Mouse (Mus musculus) liver, adult 2 months (tissue): Measurements from ENCODE around the gene Gm45208. TPM values are rescaled to one million over a fixed set of nuclear protein-coding genes. Genes with fewer than 3 reads are reported as not detected.
A peak's percentile ranks its signal among the peaks of the same experiment; 100 is the strongest.

ENCODE experiments used
- DNase-seq: peaks from one replicate; pipeline ENCODE4 v3.0.0-alpha.2; 2011; ENCODE audit warnings: low read depth, low spot score; ENCODE audit errors: extremely low read depth
- H3K27ac ChIP-seq: fragments of 200-500 bp; replicated peaks from 2 replicates; pipeline ENCODE4 v1.5.1; 2012; ENCODE audit warnings: low read depth, mild to moderate bottlenecking, control low read depth, inconsistent platforms, low read length; ENCODE audit not compliant: insufficient read depth
- H3K27me3 ChIP-seq: fragments of 200-500 bp; 2 replicates; pipeline ENCODE4 v1.6.1; 2012; ENCODE audit warnings: mild to moderate bottlenecking, moderate library complexity, low read length, inconsistent platforms; ENCODE audit not compliant: control insufficient read depth, insufficient read depth
- H3K36me3 ChIP-seq: fragments of 200-500 bp; 2 replicates; pipeline ENCODE4 v1.6.1; 2012; ENCODE audit warnings: low read length, inconsistent platforms; ENCODE audit not compliant: control insufficient read depth, insufficient read depth
- H3K4me1 ChIP-seq: fragments of 200-500 bp; 2 replicates; pipeline ENCODE4 v1.6.1; 2011; ENCODE audit warnings: low read length; ENCODE audit not compliant: control insufficient read depth, insufficient read depth
- H3K4me3 ChIP-seq: fragments of 200-500 bp; 2 replicates; pipeline ENCODE4 v1.5.1; 2011; ENCODE audit warnings: low read depth, mild to moderate bottlenecking, control low read depth, low read length, moderate library complexity; ENCODE audit not compliant: insufficient read depth
- H3K79me2 ChIP-seq: fragments of 200-500 bp; 2 replicates; pipeline ENCODE4 v1.6.1; 2012; ENCODE audit warnings: inconsistent platforms, mild to moderate bottlenecking, low read length, moderate library complexity; ENCODE audit not compliant: control insufficient read depth, insufficient read depth
- H3K9ac ChIP-seq: fragments of 200-500 bp; 2 replicates; pipeline ENCODE4 v1.6.1; 2012; ENCODE audit warnings: low read depth, mild to moderate bottlenecking, control low read depth, inconsistent platforms, low read length
- CTCF ChIP-seq: fragments of 200-500 bp; IDR thresholded peaks from 2 replicates; pipeline ENCODE4 v1.5.1; 2011; ENCODE audit warnings: low read depth, low read length, control low read depth
- POLR2A ChIP-seq: fragments of 200-500 bp; IDR thresholded peaks from 2 replicates; pipeline ENCODE4 v1.6.1; 2011; ENCODE audit warnings: low read length, control low read depth; ENCODE audit not compliant: insufficient read depth; ENCODE audit errors: extremely low read depth
- whole genome bisulfite sequencing: fragments of 180-500 bp; shearing (Covaris S2); methylation state at CpG from one replicate; pipeline ENCODE4 v1.1.7; 2018; 5-methylcytosine and 5-hydroxymethylcytosine counted together
- polyA plus RNA-seq: library from polyadenylated mRNA; depleted of rRNA; stranded (reverse); fragments of >200 nt; gene quantifications from 2 replicates; pipeline ENCODE4 v1.2.3, GENCODE M21; 2012
- total RNA-seq: library from RNA; depleted of rRNA; stranded (reverse); fragments of >200 nt; gene quantifications from 2 replicates; pipeline ENCODE4 v1.2.3, GENCODE M21; 2014

Gm45208 gene
- total and polyA plus RNA-seq, 2 experiments = 1.0 to 1.9 TPM

DNA sequence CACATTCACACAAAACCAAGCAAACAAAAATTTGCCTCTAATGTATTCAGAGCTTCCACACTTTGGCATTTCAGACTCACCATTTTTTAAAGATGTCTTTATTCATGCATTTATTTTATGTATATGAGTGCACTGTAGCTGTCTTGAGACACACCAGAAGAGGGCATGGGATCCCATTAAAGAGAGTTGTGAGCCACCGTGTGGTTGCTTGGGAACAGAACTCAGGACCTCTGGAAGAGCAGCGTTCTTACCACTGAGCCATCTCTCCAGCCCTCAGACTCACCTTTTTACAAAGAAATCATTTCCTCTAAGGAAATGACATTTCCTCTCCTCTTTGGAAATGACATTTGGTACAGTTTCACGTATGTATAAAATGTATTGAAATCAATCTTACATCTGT lies 43.1 kb upstream of the Gm45208 start:
- H3K27ac ChIP-seq = no peak overlapping the region
- H3K36me3 ChIP-seq = no peaks in the 10 kb centered on the region
- no peak overlapping the region for H3K4me3 ChIP-seq
- WGBS = 40% methylated on average over 3 of the region's 3 CpGs
- H3K4me1 ChIP-seq = no peaks in the 10 kb centered on the region
- TF ChIP-seq POLR2A (no peak), CTCF (no peak)
- no peaks in the 10 kb centered on the region for H3K27me3 ChIP-seq
- DNase-seq = no peak
- no peak overlapping the region for H3K9ac ChIP-seq
- no peaks in the 10 kb centered on the region for H3K79me2 ChIP-seq

DNA sequence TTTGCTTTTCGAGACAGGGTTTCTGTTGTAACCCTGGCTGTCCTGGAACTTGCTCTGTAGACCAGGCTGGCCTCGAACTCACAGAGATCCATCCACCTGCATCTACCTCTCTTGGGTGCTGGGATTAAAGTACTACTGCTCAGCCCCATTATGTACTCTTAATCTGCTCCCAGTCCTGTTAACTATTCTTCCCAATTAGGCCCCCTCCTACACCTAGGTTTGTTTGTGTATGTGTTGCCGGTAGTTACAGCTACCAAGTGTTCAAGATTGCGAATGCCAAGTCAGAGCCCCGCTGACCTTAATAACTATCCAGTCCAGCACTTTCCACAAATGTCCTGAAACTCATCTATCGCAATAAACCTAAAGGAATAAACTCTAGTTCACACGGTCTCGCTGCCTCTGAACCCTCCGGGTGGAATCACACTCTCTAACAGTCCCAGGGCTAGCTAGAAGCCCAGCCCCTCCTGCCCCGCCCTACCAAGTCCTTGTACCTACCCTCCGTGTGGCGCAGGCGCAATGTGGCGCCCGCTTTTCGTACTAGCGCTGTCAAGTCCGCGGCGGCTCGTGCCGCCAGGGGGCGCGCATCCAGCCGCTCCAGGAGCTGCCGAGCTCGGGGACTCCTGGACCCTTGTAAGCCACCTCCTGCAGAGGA lies 42.5 kb upstream of the Gm45208 start:
- Histone ChIP-seq H3K27me3 (no peaks in the 10 kb centered on the region), H3K36me3 (no peaks in the 10 kb centered on the region), H3K27ac (peak overlapping the region; percentile 94), H3K9ac (peak overlapping the region; percentile 65), H3K4me3 (peak overlapping the region; percentile 51), H3K79me2 (no peaks in the 10 kb centered on the region), H3K4me1 (no peaks in the 10 kb centered on the region)
- WGBS = 3% methylated on average over 27 of the region's 27 CpGs
- DNase-seq = peak; percentile 73
- TF ChIP-seq CTCF (peak; percentile 74), POLR2A (no peak)

DNA sequence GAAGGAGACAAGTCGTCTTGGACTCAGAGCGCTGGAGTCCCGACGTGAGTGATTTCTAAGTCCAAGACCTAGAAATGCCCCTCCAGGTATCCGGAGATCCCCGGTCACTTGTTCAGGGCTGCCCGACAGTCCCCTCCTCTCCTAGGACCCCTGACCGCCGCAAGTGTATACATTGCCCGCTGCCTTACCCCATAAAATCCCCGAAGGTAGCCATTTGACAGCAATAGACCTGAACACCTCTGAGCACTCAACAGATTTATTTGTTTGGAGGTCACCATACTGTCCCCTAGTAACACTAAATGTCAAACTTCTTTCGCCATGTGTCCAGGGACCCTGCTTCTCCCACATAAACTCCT lies 42.0 kb upstream of the Gm45208 start:
- Histone ChIP-seq H3K4me1 (no peaks in the 10 kb centered on the region), H3K79me2 (no peaks in the 10 kb centered on the region), H3K36me3 (no peaks in the 10 kb centered on the region), H3K27ac (peak overlapping the region; percentile 94), H3K4me3 (peak overlapping the region; percentile 50), H3K9ac (peak overlapping the region; percentile 46), H3K27me3 (no peaks in the 10 kb centered on the region)
- DNase-seq = no peak
- WGBS = 4% methylated on average over 12 of the region's 12 CpGs
- TF ChIP-seq POLR2A = no peak
- no peak for TF ChIP-seq CTCF

DNA sequence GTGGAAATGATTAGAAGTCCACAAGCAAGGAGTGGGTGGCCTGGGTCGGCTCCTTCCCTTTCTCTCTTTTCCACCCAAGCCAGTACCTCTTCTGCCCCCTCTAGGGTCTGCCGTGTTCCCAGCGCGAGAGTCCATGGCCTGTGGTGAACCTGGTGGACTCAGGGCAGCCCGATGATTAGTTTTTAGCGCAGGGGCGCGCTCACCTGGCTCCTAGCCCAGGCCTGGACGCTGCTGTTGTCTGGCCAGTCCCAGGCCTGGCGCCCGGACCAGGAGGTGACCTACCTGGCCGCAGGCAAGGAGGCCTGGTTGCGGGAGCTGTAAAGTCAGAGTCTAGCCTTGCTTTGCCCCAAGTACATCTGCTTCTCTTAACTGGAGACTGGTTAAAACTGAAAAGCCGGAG lies 41.2 kb upstream of the Gm45208 start, which contains the start of gene Magix:
TSS of gene Magix (minus strand) at position 388 of the 400 bp plus-strand sequence.
- peak; percentile 68 for DNase-seq
- WGBS = 13% methylated on average over 14 of the region's 14 CpGs
- Histone ChIP-seq H3K4me3 (peak within 1 kb of the TSS; percentile 60), H3K79me2 (no peaks in the 10 kb centered on the region), H3K27me3 (no peaks in the 10 kb centered on the region), H3K9ac (peak within 1 kb of the TSS; percentile 65), H3K36me3 (no peaks in the 10 kb centered on the region), H3K27ac (peak within 1 kb of the TSS; percentile 94), H3K4me1 (no peaks in the 10 kb centered on the region)
- no peak for TF ChIP-seq POLR2A
- no peak for TF ChIP-seq CTCF

DNA sequence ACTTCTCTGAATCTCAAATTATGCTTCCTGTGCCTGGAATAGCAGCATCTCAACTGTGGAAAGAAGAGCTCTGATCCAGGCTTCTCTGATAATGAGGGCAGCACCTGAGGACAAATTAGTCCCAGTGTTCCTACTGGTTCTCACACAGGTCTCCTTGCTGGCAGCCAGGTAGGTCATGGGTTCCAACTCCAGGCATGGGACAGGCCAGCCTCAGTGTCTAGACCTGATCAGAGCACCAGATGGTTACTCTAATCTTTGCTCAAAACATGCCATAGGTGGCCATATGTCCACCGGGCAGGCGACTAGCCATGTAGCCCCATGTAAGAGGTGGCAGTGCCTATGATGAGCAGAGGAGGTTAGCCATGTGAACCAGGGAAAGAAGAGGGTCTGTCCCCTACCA lies 33.7 kb upstream of the Gm45208 start:
- Histone ChIP-seq H3K27me3 (no peaks in the 10 kb centered on the region), H3K4me3 (no peak overlapping the region), H3K36me3 (no peaks in the 10 kb centered on the region), H3K79me2 (no peaks in the 10 kb centered on the region), H3K4me1 (no peaks in the 10 kb centered on the region), H3K27ac (no peak overlapping the region), H3K9ac (no peak overlapping the region)
- TF ChIP-seq CTCF = no peak
- TF ChIP-seq POLR2A = no peak
- no peak for DNase-seq
- WGBS = 86% methylated on average over 2 of the region's 2 CpGs

DNA sequence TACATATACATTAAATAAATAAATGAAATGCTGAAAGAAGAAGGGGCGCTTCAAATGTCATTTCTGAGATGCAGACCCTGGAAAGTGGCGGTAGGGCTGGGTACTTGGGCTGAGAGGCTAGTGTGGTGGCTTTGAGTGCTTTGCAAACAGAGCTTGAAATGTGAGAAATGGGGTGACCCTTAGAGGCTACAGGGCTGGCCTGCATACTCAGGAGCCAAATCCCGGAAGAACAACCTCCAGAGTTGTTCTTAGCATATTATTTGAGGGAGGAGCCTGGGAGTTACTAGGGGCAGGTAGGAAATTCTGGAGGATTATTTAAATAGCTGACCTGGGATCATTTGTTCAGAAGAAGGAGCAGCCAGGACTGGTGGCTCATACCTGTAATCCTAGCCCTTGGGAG lies 31.6 kb upstream of the Gm45208 start:
- DNase-seq = no peak
- Histone ChIP-seq H3K4me1 (no peaks in the 10 kb centered on the region), H3K79me2 (no peaks in the 10 kb centered on the region), H3K36me3 (no peaks in the 10 kb centered on the region), H3K9ac (no peak overlapping the region), H3K27ac (no peak overlapping the region), H3K4me3 (no peak overlapping the region), H3K27me3 (no peaks in the 10 kb centered on the region)
- WGBS = 78% methylated on average over 3 of the region's 3 CpGs
- TF ChIP-seq CTCF (no peak), POLR2A (no peak)
